Mouse (Mus musculus) neural tube, embryonic 15.5 days (tissue): ENCODE measurements around the gene Gpr33. TPM values are rescaled to one million over a fixed set of nuclear protein-coding genes. Genes with fewer than 3 reads are reported as not detected.

Source experiments
- ATAC-seq: fragments of 200-750 bp; cut with Nextera tagmentation; 2 replicates; pipeline ENCODE4 v1.8.0; 2017; ENCODE audit warnings: mild to moderate bottlenecking, moderate TSS enrichment, moderate library complexity; ENCODE audit not compliant: low FRiP score
- H3K27ac ChIP-seq: fragments of 300-500 bp; sonication (generic); replicated peaks from 2 replicates; pipeline ENCODE4 v1.5.1; 2015; ENCODE audit warnings: mild to moderate bottlenecking, inconsistent platforms
- H3K27me3 ChIP-seq: fragments of 300-500 bp; sonication (generic); replicated peaks from 2 replicates; pipeline ENCODE4 v1.6.1; 2015; ENCODE audit warnings: inconsistent platforms
- H3K36me3 ChIP-seq: fragments of 300-500 bp; sonication (generic); 2 replicates; pipeline ENCODE4 v1.6.1; 2015; ENCODE audit warnings: inconsistent platforms
- H3K4me1 ChIP-seq: fragments of 300-500 bp; sonication (generic); 2 replicates; pipeline ENCODE4 v1.6.1; 2015; ENCODE audit warnings: inconsistent platforms
- H3K4me2 ChIP-seq: fragments of 300-500 bp; sonication (generic); 2 replicates; pipeline ENCODE4 v1.6.1; 2015; ENCODE audit warnings: inconsistent platforms, mild to moderate bottlenecking, moderate library complexity
- H3K4me3 ChIP-seq: fragments of 300-500 bp; sonication (generic); replicated peaks from 2 replicates; pipeline ENCODE4 v1.5.1; 2015; ENCODE audit warnings: mild to moderate bottlenecking, inconsistent platforms
- H3K9ac ChIP-seq: fragments of 300-500 bp; sonication (generic); replicated peaks from 2 replicates; pipeline ENCODE4 v1.6.1; 2015; ENCODE audit warnings: mild to moderate bottlenecking, inconsistent platforms
- H3K9me3 ChIP-seq: fragments of 300-500 bp; sonication (generic); replicated peaks from 2 replicates; pipeline ENCODE4 v1.6.1; 2016; ENCODE audit warnings: inconsistent platforms
- WGBS: fragments of 180-500 bp; shearing (Covaris S2); methylation state at CpG from one replicate; pipeline ENCODE4 v1.1.7; 2015; ENCODE audit warnings: mixed read lengths; 5-methylcytosine and 5-hydroxymethylcytosine counted together
- polyA plus RNA-seq: library from polyadenylated mRNA; unstranded; fragments of >200 nt; fragmentation: Nextera tagmentation; extraction: Ambion mirVana; gene quantifications from 2 replicates; pipeline ENCODE4 v1.2.1, GENCODE M21; 2015

The Gpr33 gene
- polyA plus RNA-seq, 1 experiment from 2014 or later = not detected

DNA sequence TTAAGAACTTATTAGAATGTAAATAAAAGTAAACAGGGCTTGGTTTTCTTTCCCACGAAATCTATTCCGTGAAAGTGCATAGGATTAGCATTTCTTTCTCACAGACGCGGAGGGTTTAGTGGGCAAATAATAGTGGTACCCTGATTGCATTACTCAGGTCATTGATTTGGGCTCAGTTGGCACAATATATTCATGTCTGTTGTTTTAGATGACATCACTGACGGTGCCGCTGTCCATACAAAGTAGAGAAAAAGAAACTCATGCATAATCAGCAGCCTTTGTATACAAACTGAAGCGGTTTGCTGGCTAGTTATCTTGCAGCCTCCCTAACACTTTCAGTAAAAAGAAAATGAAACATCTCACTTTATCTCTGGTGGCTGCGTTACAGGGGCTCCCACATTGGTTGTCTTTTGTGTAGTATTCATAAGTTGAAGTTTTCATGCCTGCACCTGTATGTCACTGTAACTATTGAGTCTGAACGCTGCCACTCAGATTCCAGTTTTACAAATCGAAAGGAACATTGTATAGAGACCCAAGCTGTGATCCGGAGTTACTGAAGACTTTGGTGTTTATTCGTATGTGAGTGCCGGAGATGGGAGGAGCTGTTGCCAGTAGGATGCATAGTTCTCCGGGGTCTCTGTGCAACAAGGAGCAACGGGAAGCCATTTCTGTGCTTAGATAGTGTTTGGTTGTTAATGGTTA lies 17.8 kb downstream of the Gpr33 start:
- Histone ChIP-seq H3K4me2 (peak overlapping the region; percentile 54), H3K9me3 (no peaks in the 10 kb centered on the region), H3K4me3 (peak overlapping the region; percentile 33), H3K27me3 (no peaks in the 10 kb centered on the region), H3K4me1 (peaks cover 5% of the 10 kb centered on the region), H3K27ac (peak overlapping the region; percentile 25), H3K9ac (no peak overlapping the region), H3K36me3 (no peaks in the 10 kb centered on the region)
- no peak for ATAC-seq
- WGBS = 31% methylated on average over 15 of the region's 15 CpGs

DNA sequence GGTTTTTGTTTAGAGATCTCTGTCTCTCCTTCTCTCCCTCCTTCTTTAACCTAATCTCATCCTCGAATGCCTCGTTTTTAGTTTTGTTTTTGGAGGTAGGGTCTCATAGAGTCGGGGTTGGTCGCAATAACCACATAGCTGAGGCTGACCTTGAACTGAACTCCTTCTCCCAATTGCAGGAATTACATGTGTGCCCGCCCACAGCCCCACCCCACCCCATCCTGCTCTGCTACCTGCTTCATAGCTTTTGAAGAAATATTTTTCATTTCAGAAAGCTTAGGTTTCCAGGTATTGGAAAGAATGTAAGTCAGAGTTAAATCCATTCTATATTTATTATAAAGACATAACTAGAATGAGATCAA lies 21.2 kb downstream of the Gpr33 start:
- Histone ChIP-seq H3K9me3 (no peaks in the 10 kb centered on the region), H3K4me2 (peak overlapping the region; percentile 71), H3K9ac (peak overlapping the region; percentile 70; the same call in 1 of the 2 replicates), H3K36me3 (no peaks in the 10 kb centered on the region), H3K4me3 (peak overlapping the region; percentile 68), H3K27me3 (no peaks in the 10 kb centered on the region), H3K4me1 (peaks cover 5% of the 10 kb centered on the region), H3K27ac (peak overlapping the region; percentile 79)
- peak; percentile 73 for ATAC-seq
- 48% methylated on average over 5 of the region's 5 CpGs for WGBS

DNA sequence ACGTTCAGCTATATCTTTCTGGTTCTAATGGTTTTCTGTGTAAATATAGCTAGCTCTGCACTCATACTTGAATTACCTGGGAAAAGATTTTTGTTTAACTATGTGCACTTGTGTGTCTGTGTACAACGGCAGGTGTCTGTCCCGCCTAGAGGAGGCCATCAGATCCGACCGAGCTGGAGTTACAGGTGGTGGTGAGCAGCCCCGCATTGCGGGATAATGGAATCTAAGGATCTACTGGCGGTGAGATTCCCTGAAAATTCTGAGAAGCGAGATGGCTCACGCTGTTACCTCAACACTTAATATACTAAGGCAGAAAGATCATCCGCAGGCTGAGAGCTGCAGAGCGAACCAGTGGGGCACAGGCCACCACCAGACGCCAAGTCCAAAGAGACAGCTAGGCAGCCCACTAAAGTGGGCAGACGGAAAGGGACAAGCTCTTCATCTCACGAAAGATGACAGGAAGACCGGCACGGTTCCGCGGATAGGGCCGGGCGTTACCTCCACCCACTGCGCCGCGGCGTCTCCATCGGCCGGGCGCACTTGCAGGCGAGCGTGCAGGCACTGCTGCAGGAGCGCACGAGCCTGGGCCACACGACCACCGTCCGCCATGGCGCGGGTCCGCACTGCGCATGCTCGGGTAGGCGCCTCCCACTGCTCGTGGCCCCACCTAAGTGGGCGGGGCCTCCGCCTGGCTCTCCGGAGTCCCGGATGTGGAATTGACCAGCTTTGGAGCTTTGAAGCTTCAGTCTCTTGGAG lies 21.8 kb downstream of the Gpr33 start, which contains the start of gene Dtd2:
Gene Dtd2, minus strand, starts transcription at position 625 of the 756 bp plus-strand sequence.
- 2% methylated on average over 46 of the region's 46 CpGs for WGBS
- no peaks in the 10 kb centered on the region for H3K27me3 ChIP-seq
- peaks cover 5% of the 10 kb centered on the region for H3K4me1 ChIP-seq
- peak within 1 kb of the TSS; percentile 70 for H3K9ac ChIP-seq
- H3K4me2 ChIP-seq = peak within 1 kb of the TSS; percentile 71
- H3K27ac ChIP-seq = peak within 1 kb of the TSS; percentile 79
- ATAC-seq = peak; percentile 96
- H3K4me3 ChIP-seq = peak within 1 kb of the TSS; percentile 68
- no peaks in the 10 kb centered on the region for H3K36me3 ChIP-seq
- no peaks in the 10 kb centered on the region for H3K9me3 ChIP-seq

DNA sequence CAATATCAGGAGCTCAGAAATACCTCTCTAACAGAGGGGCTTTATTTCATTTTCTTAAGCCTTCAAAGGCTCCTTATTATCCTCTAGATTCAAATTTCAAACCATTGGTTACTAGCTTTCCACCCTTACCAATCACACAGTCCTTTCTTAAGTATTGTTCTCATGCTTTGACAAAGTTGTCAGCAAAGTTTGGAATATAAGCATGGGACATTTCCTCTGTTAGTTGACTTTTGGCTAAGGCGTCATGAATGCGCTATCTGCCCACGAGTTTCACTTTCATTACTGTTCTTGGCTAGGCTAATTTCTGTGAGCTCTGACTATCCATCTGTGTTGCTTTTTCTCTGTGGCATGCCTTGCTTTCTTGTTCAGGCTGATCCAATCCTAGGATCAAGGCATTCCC lies 25.1 kb downstream of the Gpr33 start:
- H3K4me2 ChIP-seq = no peak overlapping the region
- no peak overlapping the region for H3K4me3 ChIP-seq
- peaks cover 12% of the 10 kb centered on the region for H3K36me3 ChIP-seq
- WGBS = 91% methylated on average over 3 of the region's 3 CpGs
- no peaks in the 10 kb centered on the region for H3K9me3 ChIP-seq
- no peak overlapping the region for H3K9ac ChIP-seq
- H3K4me1 ChIP-seq = peaks cover 5% of the 10 kb centered on the region
- ATAC-seq = no peak
- no peaks in the 10 kb centered on the region for H3K27me3 ChIP-seq
- no peak overlapping the region for H3K27ac ChIP-seq

DNA sequence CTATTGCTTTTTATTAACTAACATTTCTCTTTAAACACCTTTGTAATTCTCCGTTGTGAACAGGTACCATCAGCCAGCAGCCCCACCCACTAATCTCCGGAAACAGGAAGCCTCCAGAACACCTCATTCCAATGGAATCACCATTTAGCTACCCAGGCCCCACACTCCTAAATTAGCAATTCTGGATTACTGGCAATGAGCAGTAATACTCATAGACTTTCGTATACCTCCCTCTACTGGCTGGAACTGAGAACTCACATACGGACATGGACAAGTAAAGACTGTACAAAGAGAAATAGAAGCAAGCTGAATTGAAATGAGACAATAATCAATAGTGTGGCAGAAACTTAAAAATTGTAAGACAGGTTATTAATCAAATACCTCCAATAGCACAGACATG lies 26.3 kb downstream of the Gpr33 start:
- Histone ChIP-seq H3K4me1 (peaks cover 5% of the 10 kb centered on the region), H3K36me3 (peaks cover 12% of the 10 kb centered on the region), H3K4me3 (no peak overlapping the region), H3K27me3 (no peaks in the 10 kb centered on the region), H3K27ac (no peak overlapping the region), H3K9me3 (no peaks in the 10 kb centered on the region), H3K9ac (no peak overlapping the region), H3K4me2 (no peak overlapping the region)
- 34% methylated on average over 4 of the region's 4 CpGs for WGBS
- 0 out of 2 replicates have a peak, but pooled peaks have one; percentile 53 for ATAC-seq

DNA sequence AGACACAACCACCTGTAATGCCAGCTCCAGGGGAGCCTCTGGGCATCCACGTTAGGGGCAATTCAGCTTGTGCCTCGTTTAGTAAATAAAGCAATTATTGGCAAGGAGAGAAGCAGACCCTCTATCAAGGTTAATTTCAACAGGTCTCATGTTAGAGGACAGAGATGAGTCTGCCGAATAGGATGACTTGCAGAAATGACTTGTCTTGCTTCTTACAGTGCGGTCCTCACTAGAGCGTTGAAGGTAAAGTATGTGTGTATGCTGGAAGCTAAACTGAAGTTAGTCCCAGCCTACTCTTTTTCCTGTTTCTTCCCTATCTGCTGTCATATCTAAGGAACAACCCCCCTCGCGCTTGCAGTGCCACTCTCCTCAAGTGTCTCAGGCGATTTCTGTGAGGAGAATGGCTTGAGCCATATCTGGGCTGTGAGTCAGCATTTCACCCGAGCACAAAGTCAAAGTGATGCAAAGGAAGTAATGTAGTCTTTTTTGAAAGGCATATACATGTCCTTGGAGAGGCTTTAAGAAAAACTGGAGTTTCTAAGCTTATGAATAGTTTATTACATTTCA lies 29.4 kb downstream of the Gpr33 start:
- ATAC-seq = no peak
- H3K9me3 ChIP-seq = no peaks in the 10 kb centered on the region
- H3K27me3 ChIP-seq = no peaks in the 10 kb centered on the region
- no peak overlapping the region for H3K27ac ChIP-seq
- H3K36me3 ChIP-seq = peaks cover 12% of the 10 kb centered on the region
- no peak overlapping the region for H3K4me2 ChIP-seq
- 88% methylated on average over 9 of the region's 9 CpGs for WGBS
- no peaks in the 10 kb centered on the region for H3K4me1 ChIP-seq
- no peak overlapping the region for H3K9ac ChIP-seq
- no peak overlapping the region for H3K4me3 ChIP-seq

DNA sequence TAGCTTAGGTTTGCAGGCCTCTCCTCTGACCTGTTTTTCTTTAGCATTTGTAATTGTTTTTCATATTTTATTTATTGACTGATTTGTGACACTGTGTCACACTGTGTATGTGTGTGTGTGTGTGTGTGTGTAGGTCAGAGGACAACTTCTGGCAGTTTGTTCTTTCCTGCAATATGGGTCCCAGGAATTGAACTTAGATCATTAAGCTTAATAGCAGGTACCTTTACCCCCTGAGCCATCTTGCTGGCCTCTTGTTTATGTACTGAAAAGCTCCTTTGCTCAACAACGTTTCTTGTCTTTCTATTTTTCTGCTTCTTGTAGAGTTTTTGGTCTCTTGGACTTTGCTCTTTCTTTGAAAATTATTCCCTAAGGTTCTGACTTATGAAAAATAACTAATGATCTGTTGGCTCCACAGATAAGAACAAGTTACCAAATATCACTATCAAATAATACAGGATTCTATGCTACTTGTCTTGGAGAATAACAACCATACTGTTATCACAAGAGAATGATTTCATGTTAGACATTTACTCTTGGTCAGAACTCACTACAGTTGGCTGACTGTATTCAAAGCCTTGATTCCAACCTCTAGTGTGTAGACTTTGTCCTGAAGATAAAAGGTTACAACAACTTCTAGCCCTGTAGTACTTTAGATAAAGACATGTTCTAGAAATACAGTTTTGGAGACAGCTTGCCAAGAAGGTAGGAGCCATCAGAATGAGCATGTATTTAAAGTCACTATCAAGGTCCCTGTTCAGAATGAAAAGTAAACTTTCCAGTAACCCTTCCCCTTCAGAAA lies 31.9 kb downstream of the Gpr33 start:
- Histone ChIP-seq H3K4me2 (no peak overlapping the region), H3K36me3 (peaks cover 12% of the 10 kb centered on the region), H3K4me3 (no peak overlapping the region), H3K9me3 (no peaks in the 10 kb centered on the region), H3K9ac (no peak overlapping the region), H3K4me1 (no peaks in the 10 kb centered on the region), H3K27ac (no peak overlapping the region), H3K27me3 (no peaks in the 10 kb centered on the region)
- no peak for ATAC-seq
- WGBS = 92% methylated on average over 1 of the region's 1 CpGs

DNA sequence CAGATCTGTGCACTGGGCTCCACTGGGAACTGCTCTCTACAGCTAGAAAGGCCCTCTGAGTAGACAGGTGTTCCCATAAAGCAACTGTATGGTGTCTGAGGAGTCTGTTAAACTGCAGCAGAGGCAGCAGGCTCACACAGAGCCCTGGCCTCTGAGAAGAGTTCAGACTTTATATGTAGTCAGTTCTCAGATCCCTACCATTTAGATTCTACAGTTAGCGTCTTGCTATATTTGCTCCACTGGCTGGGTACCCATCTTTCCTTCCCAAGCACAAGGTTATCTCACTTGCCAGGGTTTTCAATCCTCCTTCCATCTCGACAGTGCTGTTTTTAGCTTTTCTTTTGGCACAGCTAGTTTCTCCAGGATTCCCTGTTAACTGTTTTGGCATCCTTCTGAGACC lies 37.2 kb downstream of the Gpr33 start:
- Histone ChIP-seq H3K27me3 (no peaks in the 10 kb centered on the region), H3K4me3 (no peak overlapping the region), H3K27ac (no peak overlapping the region), H3K9me3 (no peaks in the 10 kb centered on the region), H3K4me1 (no peaks in the 10 kb centered on the region), H3K4me2 (no peak overlapping the region), H3K9ac (no peak overlapping the region), H3K36me3 (no peaks in the 10 kb centered on the region)
- WGBS = 81% methylated on average over 2 of the region's 2 CpGs
- no peak for ATAC-seq

DNA sequence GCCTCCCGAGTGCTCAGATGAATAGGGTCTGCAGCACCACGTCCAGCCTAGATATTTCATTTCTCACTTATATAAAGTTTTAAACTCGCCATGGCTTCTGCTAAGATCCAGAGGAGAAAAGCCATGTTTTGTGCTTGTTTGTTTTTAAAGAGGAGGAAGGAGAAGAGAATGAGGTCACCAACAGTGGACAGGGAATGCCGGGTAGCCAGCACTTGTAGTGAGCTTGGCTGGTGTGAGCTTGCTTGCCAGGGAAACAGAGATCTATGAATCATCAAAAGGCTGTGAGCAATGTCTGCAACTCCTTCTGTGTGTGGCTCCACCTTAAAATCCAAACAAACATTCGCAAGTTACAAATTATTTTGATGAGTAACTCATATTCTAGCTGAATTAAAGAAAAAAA lies 39.3 kb downstream of the Gpr33 start:
- no peak for ATAC-seq
- H3K4me1 ChIP-seq = no peaks in the 10 kb centered on the region
- no peak overlapping the region for H3K4me3 ChIP-seq
- no peaks in the 10 kb centered on the region for H3K27me3 ChIP-seq
- H3K4me2 ChIP-seq = no peak overlapping the region
- WGBS = 86% methylated on average over 5 of the region's 5 CpGs
- H3K9me3 ChIP-seq = no peaks in the 10 kb centered on the region
- H3K27ac ChIP-seq = no peak overlapping the region
- no peak overlapping the region for H3K9ac ChIP-seq
- H3K36me3 ChIP-seq = no peaks in the 10 kb centered on the region

DNA sequence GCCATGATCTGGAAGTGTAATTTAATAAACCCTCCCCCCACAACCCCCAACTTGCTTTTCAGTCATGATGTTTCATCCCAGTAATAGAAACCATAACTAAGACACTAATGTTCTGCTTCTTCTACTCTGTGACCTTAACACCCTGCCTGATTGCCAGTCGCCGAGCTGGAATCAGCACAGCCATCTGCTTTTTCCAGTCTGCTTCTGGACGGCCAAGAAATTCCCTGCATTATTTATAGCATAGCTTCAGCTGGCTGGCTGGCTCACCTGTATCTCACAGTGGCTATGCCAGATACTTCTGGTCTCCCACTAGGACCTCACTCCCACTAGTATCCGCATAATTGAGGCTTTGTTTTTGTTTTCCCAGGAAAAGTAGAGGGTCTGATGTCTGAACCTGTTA lies 42.0 kb downstream of the Gpr33 start:
- Histone ChIP-seq H3K36me3 (no peaks in the 10 kb centered on the region), H3K9me3 (no peaks in the 10 kb centered on the region), H3K4me2 (no peak overlapping the region), H3K27me3 (no peaks in the 10 kb centered on the region), H3K27ac (no peak overlapping the region), H3K4me1 (no peaks in the 10 kb centered on the region), H3K9ac (no peak overlapping the region), H3K4me3 (no peak overlapping the region)
- ATAC-seq = no peak
- 78% methylated on average over 4 of the region's 4 CpGs for WGBS

DNA sequence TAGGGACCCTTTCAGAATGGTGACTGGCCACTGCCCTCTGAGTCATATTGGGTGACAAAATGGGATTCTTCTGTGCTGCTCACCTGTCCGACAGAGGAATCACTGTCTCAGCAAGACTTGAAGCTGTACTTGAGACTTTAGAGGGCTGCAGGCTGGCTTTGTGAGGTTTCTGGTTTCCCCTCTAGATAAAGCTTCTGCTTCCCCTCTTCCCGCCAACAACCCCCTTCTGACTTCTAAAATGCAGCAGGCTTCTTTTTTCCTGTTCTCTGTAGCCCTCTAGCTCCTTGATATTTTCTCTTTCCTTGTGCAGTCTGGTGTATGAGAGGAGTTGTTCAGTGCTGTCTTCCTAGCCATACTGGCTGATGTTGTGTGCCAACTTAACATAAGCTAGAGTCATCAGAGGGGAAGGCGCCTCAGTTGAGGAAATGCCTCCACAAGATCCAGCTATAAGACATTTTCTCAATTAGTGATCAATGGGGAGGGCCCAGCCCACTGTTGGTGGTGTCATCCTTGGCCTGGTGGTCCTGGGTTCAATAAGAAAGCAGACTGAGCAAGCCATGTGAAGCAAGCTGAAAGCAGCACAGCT lies 42.6 kb downstream of the Gpr33 start:
- no peak for ATAC-seq
- Histone ChIP-seq H3K27ac (no peak overlapping the region), H3K27me3 (no peaks in the 10 kb centered on the region), H3K4me1 (no peaks in the 10 kb centered on the region), H3K4me2 (no peak overlapping the region), H3K9ac (no peak overlapping the region), H3K4me3 (no peak overlapping the region), H3K36me3 (no peaks in the 10 kb centered on the region), H3K9me3 (no peaks in the 10 kb centered on the region)
- WGBS = 95% methylated on average over 3 of the region's 3 CpGs
